Mouse (Mus musculus) c-Kit-positive CD71-positive TER-119-negative erythroid progenitor cells, embryonic 14.5 days (primary cell): Measurements from ENCODE around the gene 2310079G19Rik.

ENCODE experiments used
- DNase-seq: peaks from one replicate; pipeline ENCODE4 v3.0.0-alpha.2; 2013; ENCODE audit warnings: low read depth

The 2310079G19Rik gene

DNA sequence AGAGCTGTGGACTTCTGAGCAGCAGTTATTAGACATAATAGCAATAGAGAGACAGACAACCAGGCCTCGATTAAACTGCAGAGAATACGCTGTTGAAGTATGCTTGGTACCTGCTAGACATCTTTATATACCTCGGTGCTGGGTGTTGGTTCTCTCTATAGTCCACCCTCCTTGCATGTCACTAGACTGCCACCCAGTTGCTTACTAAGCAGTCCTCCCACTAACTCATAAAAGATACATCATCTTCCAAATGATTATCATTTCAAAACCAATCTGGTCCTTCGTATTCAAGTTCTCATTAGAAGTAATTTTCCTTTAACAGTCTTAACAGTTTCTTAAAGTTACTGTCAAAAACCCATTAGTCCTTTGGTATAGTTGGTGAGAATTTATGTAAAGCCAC is at the start of gene 2310079G19Rik:
Gene 2310079G19Rik (minus strand): TSS at position 101 of the 400 bp plus-strand sequence.
- no peak for DNase-seq

DNA sequence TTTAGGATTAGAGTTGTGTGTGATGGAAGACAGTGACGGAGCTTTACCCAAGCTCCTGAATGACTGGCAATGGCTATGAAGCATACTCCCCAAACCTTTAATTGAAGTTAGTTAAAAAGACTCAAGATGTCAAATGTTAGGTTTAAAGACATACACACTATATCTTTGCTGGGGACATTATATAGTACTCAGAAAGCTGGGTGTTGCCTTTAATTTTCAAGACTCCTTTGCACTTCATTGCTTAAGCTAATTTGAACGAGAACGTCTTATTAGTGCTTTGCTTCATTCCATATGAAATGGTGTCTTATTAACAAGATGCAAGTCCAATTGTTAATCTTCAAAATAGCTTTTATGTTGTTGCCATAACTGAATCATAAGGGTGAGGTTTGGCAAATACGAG is 44.1 kb upstream of the 2310079G19Rik start, which contains the start of gene Krtap27-1:
Gene Krtap27-1 (minus strand): TSS at position 101 of the 400 bp plus-strand sequence.
- DNase-seq: no peak

DNA sequence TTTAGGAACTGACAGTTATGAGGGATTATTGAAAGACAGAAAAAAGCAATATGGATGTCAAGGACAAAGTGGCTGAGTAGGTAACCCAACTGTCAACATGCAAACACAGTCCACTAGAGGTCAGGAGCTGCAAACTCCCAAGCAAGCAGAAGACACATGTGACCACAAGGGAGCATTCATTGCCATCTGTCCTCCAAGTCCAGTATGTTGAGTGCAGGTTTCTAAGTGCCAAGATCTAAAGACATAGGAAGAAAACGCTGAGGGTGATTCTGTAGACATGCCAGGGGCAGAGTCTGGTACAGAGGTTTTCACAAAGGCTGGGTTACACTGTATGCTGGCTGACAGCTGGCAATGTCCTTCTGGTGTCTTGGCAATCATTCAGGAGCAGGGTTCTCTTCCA is 30.0 kb upstream of the 2310079G19Rik start:
- no peak for DNase-seq

DNA sequence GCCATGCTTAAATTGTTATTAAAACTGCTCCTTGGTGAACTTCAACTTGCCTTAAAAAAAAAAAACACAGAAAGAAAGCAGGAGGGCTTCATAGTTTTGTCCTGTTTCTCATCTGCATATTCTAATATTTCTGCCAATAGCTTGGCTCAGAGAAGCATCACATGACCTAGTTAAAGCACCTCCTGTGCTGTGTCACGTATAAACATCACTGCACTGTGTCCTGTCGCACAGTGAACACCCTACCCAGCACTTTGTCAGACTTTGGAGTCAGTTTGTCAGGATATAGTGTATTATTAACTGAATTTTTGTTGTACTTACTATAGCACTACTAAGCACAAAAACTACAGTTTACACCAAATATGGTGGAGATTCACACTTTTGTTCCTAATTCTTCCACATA is 24.5 kb upstream of the 2310079G19Rik start:
- DNase-seq: no peak

DNA sequence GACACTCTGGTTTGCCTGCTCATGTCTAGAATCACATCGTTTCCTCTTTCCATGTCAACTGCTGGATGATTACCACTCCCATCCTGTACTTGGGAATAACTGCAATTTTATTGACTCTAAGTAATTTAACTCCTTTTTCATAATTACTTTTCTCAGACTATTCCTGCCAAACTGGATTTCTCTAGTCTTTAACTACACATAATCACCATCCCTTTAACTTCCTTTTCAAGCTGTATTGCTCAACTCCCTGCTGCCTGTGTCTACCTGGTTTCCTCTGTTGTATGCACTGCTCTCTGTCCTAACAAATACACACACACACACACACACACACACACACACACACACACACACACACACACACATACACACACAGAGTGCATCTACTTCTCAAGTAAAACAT is 23.6 kb upstream of the 2310079G19Rik start:
- DNase-seq: no peak

DNA sequence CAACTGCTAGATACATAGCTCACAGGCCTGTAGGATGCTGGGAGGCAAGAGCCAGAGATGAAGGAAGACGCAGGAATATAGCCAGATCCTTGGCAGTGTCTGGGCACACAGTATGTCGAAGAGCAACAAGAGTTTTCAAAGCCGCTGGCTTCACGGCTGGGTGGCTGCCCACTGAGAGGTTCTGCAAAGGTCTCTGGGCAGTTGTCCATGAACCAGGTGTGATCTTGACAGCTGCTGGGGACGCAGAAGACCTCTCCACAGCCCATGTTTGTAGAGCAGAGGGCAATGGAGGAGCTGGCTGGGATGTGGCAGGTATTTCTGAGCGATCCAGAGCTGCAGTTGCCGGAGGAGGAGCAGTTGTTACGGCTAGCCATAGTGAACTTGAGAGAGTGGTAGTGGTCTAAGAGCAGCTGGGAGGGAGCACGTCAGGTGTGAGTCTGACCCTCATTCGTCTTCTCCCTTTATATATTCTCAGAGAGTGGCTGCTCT is 19.9 kb upstream of the 2310079G19Rik start, which contains the start of gene Krtap26-1:
Gene Krtap26-1 (minus strand): TSS at position 439 of the 489 bp plus-strand sequence.
- no peak for DNase-seq

DNA sequence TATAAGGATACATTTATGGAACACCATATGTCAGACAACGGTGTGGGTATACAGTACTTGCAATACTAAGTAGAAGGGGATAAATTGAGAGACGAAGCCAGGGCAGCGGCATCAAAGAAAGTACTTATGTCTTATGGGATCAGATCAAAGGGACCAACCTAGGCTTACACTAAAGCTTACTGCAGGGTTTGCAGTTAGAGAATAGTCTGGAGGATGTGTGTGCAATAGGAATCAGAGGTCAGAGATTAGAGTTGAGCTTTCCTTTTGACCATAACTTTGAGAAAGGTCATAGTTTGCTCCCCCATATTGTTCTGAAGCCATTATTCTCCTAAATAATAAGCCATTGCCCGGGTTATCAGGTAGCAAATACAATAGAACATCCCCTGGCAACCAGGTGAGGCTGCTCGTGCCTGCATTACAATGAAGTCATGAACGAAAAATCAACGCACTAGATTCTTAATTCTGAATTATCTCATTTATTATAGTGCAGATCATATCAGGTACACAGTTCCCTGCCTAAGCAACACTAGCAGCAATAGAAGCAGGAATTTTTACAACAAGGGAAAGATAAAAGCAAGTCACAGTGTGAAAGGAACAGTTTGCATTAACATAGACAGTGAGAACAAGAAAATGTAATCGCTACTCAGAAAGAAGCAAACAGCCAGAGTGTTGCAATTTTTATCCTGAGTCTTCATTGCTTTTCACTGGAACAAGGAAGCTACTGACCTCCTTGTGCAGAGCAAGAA is 19.1 kb upstream of the 2310079G19Rik start:
- DNase-seq: no peak

DNA sequence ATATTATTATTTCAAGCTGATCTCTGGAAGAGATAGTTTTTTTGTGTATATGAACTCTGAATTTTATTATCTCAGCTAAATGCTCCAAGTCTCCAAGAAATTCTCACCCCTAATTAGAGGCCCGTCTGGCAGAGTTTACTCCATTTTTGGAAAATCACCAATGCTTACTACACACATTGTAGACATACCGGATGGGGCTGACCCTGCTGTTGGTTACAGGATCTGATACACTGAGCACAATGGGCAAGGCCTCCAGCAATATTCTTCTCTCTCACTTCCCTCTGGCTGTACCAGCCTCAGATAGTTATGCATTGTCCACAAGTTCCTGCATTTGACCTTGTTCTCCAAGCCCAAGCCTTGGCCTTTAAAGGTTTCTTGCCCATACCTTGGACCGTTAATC is 12.6 kb upstream of the 2310079G19Rik start:
- no peak for DNase-seq

DNA sequence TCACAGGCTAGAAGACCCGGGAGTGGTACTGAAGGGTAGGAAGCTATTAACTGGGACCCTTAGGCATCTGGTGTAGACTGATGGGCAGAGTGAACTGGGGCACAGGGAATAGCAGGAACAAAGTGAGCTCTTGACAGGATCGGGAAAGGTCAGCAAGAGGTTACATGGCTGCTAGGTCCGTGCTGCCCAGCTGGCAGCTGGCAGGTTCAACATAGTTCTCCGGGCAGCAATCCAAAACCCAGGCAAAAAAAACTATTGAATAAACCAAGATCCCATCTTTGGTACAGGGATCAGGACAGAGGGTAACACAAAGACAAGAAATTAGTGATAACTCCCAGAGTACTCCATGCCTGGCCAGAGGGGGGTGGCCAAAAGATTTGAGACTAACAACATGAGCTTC is 7.7 kb upstream of the 2310079G19Rik start:
- DNase-seq: no peak

DNA sequence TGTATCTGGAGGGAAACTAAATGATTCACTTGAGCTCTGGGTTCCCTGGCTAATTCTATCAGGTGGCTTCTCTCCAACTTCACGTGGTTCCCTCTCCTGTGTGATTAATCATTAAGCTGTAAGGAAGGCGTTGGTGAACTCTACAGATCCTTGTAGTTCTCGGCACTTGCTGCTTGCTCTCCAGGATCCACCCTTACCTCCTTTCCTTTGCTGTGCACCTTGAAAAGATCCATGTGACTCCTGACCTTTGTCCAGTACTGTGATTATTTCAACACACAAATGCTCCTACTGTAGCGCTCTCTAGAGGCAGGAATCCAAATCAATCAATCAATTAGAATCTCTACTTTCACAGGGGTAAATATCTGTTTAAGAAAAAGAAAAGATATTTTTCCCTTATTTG is 4.0 kb upstream of the 2310079G19Rik start:
- no peak for DNase-seq

DNA sequence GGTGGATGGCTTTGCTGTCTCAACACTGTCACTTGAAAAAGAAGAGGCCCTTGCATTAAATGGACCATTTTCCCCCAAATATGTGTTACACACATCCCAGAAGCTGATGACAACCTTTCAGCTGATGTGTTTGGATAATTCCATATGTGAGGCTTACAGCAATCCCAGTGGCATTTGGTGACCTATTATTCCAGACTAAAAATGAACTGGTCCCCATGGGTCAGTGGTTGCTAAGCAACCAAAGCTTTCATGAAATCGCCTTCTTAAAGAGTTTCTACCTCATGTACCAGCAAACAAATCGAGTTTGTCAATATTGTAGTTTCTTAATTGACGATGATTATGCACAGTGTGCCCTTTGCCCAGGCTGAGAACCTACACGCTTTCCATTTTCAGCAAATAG is 14.8 kb downstream of the 2310079G19Rik start:
- DNase-seq: no peak

DNA sequence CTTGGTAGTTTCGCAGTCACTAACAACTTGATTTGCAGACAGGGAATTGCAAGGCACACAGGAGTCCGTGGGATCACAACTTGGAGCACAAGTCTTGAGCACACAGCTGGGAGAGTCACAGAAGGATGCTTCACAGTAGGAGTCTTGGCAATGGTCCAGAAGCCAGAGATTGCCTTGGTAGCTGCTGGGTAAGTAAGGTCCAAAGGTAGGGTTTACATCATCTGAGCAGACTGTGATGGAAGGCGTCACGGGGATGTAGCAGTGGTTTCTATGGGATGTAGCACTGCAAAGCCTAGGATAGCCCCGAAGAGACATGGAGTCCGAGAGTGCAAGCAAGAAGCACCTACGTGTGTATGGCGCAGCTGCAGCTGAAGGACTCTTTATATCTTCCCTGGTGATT is 15.5 kb downstream of the 2310079G19Rik start, which contains the start of gene Krtap24-1:
Gene Krtap24-1 (minus strand): TSS at position 358 of the 400 bp plus-strand sequence.
- DNase-seq: no peak

DNA sequence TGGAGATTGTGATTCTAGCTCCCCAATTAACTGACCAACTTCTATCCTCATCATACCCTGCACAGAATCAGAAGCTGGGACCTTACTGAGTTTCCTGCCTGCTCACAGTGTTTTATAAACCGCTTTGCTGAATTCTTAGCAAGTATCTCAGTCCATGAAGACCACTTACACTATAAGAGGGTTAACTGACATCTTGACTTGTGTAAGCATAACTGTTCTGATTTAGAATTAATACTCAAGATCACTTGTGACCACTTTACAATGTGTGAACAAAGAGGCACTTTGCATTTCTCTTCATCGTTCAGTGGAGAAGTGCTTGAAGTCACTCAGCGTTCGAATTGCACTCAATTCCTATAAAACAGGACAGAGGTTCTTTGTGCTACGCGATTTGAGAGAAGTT is 22.9 kb downstream of the 2310079G19Rik start:
- no peak for DNase-seq

DNA sequence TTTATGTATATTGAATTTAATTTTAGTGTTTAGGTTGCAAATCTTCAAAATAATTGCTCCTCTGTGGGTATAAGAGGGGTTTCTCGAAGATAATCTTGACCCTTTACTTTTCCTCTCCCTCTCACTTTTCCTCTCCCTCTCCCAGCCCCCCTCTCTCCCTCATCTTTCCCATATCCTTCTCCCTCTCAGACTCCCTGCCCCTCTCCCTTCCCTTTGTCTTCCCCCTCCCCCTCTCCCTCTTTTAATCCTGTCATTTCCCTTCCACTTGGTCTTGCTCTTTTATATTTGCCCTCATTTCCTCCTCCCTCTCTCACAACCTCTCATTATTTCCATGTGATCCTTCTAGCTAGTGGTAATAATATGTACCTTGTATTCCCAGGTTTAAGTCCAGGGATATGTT is 25.0 kb downstream of the 2310079G19Rik start:
- no peak for DNase-seq

DNA sequence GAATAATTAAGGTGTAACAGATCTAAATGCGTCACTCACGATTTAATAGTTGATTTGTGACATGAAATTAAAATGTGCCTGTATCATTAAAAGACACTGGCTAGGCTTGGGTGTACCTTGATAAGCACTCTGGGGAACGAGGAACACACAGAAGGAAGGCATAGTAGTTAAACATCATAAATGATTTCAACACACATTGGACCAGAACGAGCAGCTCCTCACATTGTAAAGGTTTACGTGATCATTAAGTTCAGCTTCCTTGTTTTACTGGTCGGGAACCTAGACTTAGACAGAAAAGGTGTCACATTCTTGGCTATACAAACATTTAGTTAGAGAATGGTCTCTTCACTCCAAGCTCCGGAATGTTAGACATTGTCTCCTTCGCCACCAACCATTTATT is 27.2 kb downstream of the 2310079G19Rik start:
- DNase-seq: no peak

DNA sequence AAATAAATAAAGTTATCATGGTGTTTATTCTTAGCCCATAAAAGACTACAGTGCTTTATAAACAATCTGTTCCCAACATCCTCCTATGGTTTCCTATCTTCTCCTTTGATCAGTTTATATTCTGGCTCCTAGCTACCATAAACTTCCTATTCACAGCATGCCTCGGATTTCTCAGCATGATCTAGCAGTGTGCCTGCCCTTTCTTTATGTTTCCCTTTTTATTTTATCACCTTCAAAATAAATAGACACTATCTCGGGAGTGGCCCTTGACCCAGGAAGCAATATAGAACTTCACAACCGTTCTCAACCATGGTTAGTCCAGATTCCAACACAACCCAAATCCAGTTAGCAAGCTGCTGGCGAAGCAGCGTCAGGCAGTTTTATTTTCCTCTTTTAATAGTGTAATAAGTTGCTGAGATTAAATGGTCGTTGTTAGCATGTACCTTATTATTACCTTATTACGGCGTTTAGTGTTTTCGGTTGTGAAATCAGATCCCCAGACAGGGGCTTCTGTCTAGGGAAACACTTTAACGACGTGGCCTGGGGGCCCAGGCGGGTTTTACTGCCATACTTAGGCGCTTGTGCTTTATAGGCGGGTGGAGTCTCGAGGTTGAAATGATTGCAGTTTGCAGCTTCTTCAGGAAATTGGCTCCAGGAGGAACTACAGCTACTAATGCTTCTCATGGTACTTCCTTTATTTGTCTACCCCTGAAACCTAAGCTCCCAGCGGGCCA is 27.8 kb downstream of the 2310079G19Rik start:
- DNase-seq: no peak

DNA sequence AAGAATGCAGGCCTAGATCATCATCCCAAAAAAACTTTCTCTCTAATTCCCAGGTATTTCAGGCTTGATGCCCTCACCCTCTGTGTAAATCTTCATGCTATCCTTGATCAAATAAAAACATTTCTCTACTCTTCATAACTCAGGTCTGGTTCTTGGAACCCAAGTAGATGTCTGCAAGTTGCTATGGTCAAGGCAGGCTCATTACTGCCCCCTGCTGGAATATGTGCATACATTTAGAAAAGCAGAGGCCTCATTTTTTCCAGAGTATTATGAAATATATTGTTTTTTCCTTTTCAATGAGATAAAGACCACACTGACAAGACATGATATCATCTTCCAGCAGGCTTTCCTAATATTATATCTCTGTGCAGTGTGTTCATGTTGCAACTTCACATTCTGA is 34.7 kb downstream of the 2310079G19Rik start:
- DNase-seq: no peak

DNA sequence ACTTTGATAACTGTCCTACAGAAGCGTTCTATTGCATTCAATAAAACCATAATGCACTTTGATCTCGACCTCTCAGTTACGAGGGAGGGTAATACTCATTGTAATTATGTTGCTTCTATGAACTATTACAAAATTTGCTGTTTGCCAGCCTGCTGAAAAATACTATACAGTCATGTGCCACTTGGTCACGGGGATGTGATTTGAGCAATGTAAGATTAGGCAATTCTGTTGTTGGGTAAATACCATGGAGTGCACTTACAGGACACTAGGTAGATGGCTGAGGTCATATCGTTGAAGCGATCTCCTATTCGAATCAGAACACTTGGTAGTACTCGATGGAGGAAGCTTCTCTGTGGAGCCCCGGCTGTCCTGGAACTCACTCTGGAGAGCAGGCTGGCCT is 44.1 kb downstream of the 2310079G19Rik start:
- DNase-seq: no peak
